In genomic region chr12:87374159-87374558, GRCm38 (mm10) we compare ENCODE assay signal across 26 mouse cellular contexts. TPM values are rescaled to one million over a fixed set of nuclear protein-coding genes. Genes with fewer than 3 reads are reported as not detected.
DNase-seq lines count a peak whose midpoint lies in the region; ATAC-seq and TF ChIP-seq lines count a peak whose summit lies in the region.
"Had no signal": no experiment of that assay in that cellular context is flagged by ENCODE, and none has a peak within 500 bp of the region (broad histone marks: within the 10 kb centered on the region; RNA-seq: fewer than 3 reads in every experiment).

No protein-coding gene starts in this region.

- DNase-seq in gastrocnemius, adult 18-20 months (ENCODE audit: low spot score) = peak; percentile 12
- no peak for DNase-seq in gastrocnemius, postnatal 25 days
- peak; percentile 14 to 50 for DNase-seq in lung, adult 18-20 months
- no peak for DNase-seq in lung, adult 2 months
- peak; percentile 58 for DNase-seq in CH12.LX (ENCODE audit: extremely low read depth)
- DNase-seq in ovary, postnatal 36 days (ENCODE audit: low spot score) = no peak
- DNase-seq in cerebellum, adult 11-12 months = no peak
- DNase-seq: adrenal gland, adult 8-10 months; adrenal gland, postnatal 25 days; cerebellum, adult 18-20 months; cerebellum, adult 9-10 months; cerebellum, postnatal 14 days; forebrain, postnatal 0 days; gastrocnemius, postnatal 36 days; heart, postnatal 10 days; heart, postnatal 4 days had no signal

- 0 out of 2 replicates have a peak, but pooled peaks have one; percentile 16 for TF ChIP-seq EP300 in CH12.LX (IDR thresholded peaks at IDR 0.05; ENCODE audit: low read length)

- ATAC-seq in megakaryocyte progenitor cell, adult 5-6 weeks (replicated peaks; ENCODE audit: poor library complexity) = 0 out of 2 replicates have a peak, but pooled peaks have one; percentile 20
- ATAC-seq: activated CD4-positive, CD25-positive, alpha-beta regulatory T cell, adult 4 months; CD4-positive, CD25-positive, alpha-beta regulatory T cell, adult 4 months; forebrain, embryonic 14.5 days; forebrain, postnatal 0 days; hindbrain, postnatal 0 days; inflammation-experienced regulatory T-cells, adult 6 months; intestine, embryonic 16.5 days had no signal

- TF ChIP-seq CTCF in lung, adult 2 months (IDR thresholded peaks at IDR 0.05; ENCODE audit: insufficient read depth, low read length) = no peak
- no peak for TF ChIP-seq CTCF in CH12.LX (conservative IDR thresholded peaks at IDR 0.05 in 1 of 2, IDR thresholded peaks at IDR 0.05 in 1 of 2; ENCODE audit: low read depth in 2 of 2, low read length in 2 of 2)

- H3K27ac ChIP-seq in CH12.LX (ENCODE audit: insufficient read depth, low read depth) = no peak overlapping the region
- H3K27ac ChIP-seq: heart, embryonic 15.5 days; hindbrain, embryonic 14.5 days; hindbrain, postnatal 0 days had no signal

- H3K27me3 ChIP-seq in CH12.LX (replicated peaks) = no peaks in the 10 kb centered on the region
- H3K27me3 ChIP-seq: heart, embryonic 12.5 days; heart, embryonic 15.5 days had no signal

- H3K4me1 ChIP-seq in lung, adult 2 months (ENCODE audit: control insufficient read depth, insufficient read depth, low read length) = peaks cover 13% of the 10 kb centered on the region
- peaks cover 4 to 21% of the 10 kb centered on the region in 2 experiments; a peak in 3 of 4 replicates for H3K4me1 ChIP-seq in CH12.LX (ENCODE audit: control insufficient read depth in 1 of 2, insufficient read depth in 2 of 2)

- H3K4me2 ChIP-seq in CH12.LX (ENCODE audit: insufficient read depth, low read depth, poor library complexity, severe bottlenecking) = no peak overlapping the region
- H3K4me2 ChIP-seq: heart, embryonic 12.5 days; heart, embryonic 15.5 days; hindbrain, embryonic 14.5 days had no signal

- TF ChIP-seq RAD21 in CH12.LX (IDR thresholded peaks at IDR 0.05; ENCODE audit: low read depth, low read length) = no peak

- no peaks in the 10 kb centered on the region for H3K36me3 ChIP-seq in CH12.LX (replicated peaks in 1 of 2; ENCODE audit: control insufficient read depth in 1 of 2, insufficient read depth in 1 of 2, low read length in 1 of 2)
- H3K36me3 ChIP-seq: heart, embryonic 12.5 days; heart, embryonic 15.5 days had no signal

- no peaks in the 10 kb centered on the region for H3K79me2 ChIP-seq in CH12.LX (replicated peaks; ENCODE audit: control insufficient read depth, extremely low read depth, insufficient read depth, poor library complexity, severe bottlenecking)

- H3K9ac ChIP-seq in CH12.LX (ENCODE audit: insufficient read depth, low read depth) = no peak overlapping the region
- H3K9ac ChIP-seq: forebrain, postnatal 0 days; heart, embryonic 12.5 days; heart, embryonic 15.5 days; hindbrain, embryonic 14.5 days had no signal

- TF ChIP-seq POLR2A in lung, adult 2 months (IDR thresholded peaks at IDR 0.05; ENCODE audit: borderline replicate concordance, extremely low read depth, low read depth, low read length) = no peak
- no peak for TF ChIP-seq POLR2A in CH12.LX (IDR thresholded peaks at IDR 0.05; ENCODE audit: low read depth, low read length)

- WGBS in lung, adult 2 months = 64% methylated on average over 6 of the region's 6 CpGs

- no peaks in the 10 kb centered on the region for H3K9me3 ChIP-seq in CH12.LX (replicated peaks; ENCODE audit: low read length)
- H3K9me3 ChIP-seq: heart, embryonic 12.5 days; heart, embryonic 15.5 days had no signal

- dilution Hi-C loops in CH12.LX (cut with MboI; ENCODE audit: extremely low pct_ligation_motif_present, extremely low pct_unique_long_range_greater_than_20kb, low sequenced_read_pairs) = no loop called here

- in situ Hi-C loops in CH12.LX (cut with MboI; ENCODE audit: low pct_ligation_motif_present, low pct_unique_long_range_greater_than_20kb, low sequenced_read_pairs) = no loop called here

- H3K4me3 ChIP-seq in lung, adult 2 months (replicated peaks; ENCODE audit: extremely low read depth, low read depth, low read length) = no peak overlapping the region
- no peak overlapping the region for H3K4me3 ChIP-seq in CH12.LX (replicated peaks in 1 of 3; ENCODE audit: low read depth in 2 of 3, low read length in 2 of 3, poor library complexity in 1 of 3)
- H3K4me3 ChIP-seq: heart, embryonic 12.5 days; heart, embryonic 15.5 days had no signal

TF ChIP-seq in CH12.LX, 34 proteins besides CTCF, POLR2A, EP300 and RAD21:
- 0 out of 2 replicates have a peak, but pooled peaks have one; percentile 32 for TF ChIP-seq ETS1 (conservative IDR thresholded peaks at IDR 0.05; ENCODE audit: low read depth, low read length)
- TF ChIP-seq BHLHE40 (IDR thresholded peaks at IDR 0.05; ENCODE audit: low read depth, low read length) = 0 out of 2 replicates have a peak, but pooled peaks have one; percentile 7
- 0 out of 2 replicates have a peak, but pooled peaks have one; percentile 10 for TF ChIP-seq MAZ (IDR thresholded peaks at IDR 0.05; ENCODE audit: low read depth, low read length)
- no peak for TF ChIP-seq NELFE (IDR thresholded peaks at IDR 0.05; ENCODE audit: low read depth, low read length)
- no peak for TF ChIP-seq NRF1 (IDR thresholded peaks at IDR 0.05; ENCODE audit: low read depth, low read length)

RNA-seq across cellular contexts. Expression of gene Sptlc2, which starts 14.0 kb away (rescaled TPM):
- total RNA-seq in gastrocnemius, adult 18-20 months (2021) = 1 to 10 TPM; 7.9 to 10.0 TPM
- 10 to 100 TPM; 10.3 to 11.4 TPM for total RNA-seq in gastrocnemius, postnatal 25 days (2021)
- polyA plus RNA-seq in lung, adult 2 months (2012; rRNA removed) = 18.6 and 35.0 TPM in 2 replicates
- 37.1 and 37.4 TPM in 2 replicates for total RNA-seq in CH12.LX (2012; rRNA removed)
- 49.2 and 56.5 TPM in 2 replicates for total RNA-seq in CH12.LX (2014; rRNA removed)
- polyA plus RNA-seq in CH12.LX (2012; ENCODE audit: insufficient read length, low read depth) = 68.6 and 72.2 TPM in 2 replicates
- 199 and 210 TPM in 2 replicates for total RNA-seq in megakaryocyte progenitor cell, adult 5-6 weeks (2015)
- 128 and 138 TPM in 2 replicates for total RNA-seq in megakaryocyte progenitor cell, adult 5-6 weeks (2017)

Comparison
In these comparisons a context has a peak if more than half of its experiments do, and no peak if none do; other contexts are left out.
1. DNase-seq: peak in gastrocnemius, adult 18-20 months (single experiment), lung, adult 18-20 months (2 of 2) and CH12.LX (single experiment); none in gastrocnemius, postnatal 25 days (single experiment), lung, adult 2 months (single experiment), ovary, postnatal 36 days (single experiment) and cerebellum, adult 11-12 months (single experiment).